Mouse (Mus musculus) erythroblast, embryonic 14.5 days (primary cell): ENCODE results near the gene Col5a3.

Experiments
- GATA1 ChIP-seq: IDR thresholded peaks from 2 replicates; pipeline ENCODE4 v1.6.1; 2012; ENCODE audit warnings: low read length, inconsistent platforms, mixed read lengths
- TAL1 ChIP-seq: IDR thresholded peaks from 3 replicates; pipeline ENCODE4 v1.6.1; 2012; ENCODE audit warnings: low read length, inconsistent platforms, mixed read lengths

DNA sequence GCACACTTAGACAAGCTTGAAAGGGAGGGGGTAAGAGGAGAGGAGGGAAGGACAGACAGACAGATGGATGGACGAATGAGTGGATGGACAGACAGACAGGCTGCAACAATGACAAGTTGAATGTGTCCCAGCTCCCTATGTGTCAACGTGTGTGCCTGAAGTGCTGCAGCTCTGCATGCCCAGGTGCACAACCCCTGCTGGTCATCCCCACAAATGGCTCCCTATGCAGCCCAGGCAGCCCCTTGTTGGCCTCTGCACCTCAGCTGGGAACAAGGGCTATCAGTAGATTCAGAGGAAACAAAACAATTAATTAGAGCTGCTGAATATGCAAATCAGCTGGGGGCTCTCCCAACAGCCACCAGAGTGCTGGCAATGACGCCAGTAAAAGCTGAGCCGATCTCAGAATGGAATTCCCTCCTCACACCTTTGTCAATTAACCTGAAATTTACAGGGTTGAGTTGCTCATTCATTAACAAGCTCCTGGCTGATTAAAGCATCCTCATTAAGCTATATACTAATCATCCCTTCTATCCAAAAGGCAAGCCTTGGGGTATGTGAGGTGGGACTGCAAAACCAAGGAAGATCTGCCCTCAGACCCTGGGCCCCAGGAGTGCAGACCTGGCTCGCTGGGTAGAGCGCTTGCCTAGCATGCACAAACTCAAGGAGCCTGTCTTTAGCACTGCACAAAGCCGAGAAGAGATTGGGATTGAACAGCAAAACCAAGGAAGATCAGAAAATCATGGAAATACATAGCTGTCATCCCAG lies 52.5 kb downstream of the Col5a3 start:
- TF ChIP-seq GATA1 (no peak), TAL1 (no peak)
